Mouse (Mus musculus) ES-Bruce4 (cell line): ENCODE measurements at regions not wholly inside any gene's neighbourhood (a gene's known extent, or its start where the extent isn't known, plus 50 kb on each side); places are given as distances from the start of the nearest gene placed in this dataset.

Experiments
- EP300 ChIP-seq: IDR thresholded peaks from 2 replicates; pipeline ENCODE4 v1.6.1; 2011; ENCODE audit warnings: low read depth, low read length; ENCODE audit not compliant: insufficient read depth
- POLR2A ChIP-seq: IDR thresholded peaks from one replicate; pipeline ENCODE4 v1.8.1; 2011; ENCODE audit warnings: low read length; ENCODE audit not compliant: insufficient read depth

DNA sequence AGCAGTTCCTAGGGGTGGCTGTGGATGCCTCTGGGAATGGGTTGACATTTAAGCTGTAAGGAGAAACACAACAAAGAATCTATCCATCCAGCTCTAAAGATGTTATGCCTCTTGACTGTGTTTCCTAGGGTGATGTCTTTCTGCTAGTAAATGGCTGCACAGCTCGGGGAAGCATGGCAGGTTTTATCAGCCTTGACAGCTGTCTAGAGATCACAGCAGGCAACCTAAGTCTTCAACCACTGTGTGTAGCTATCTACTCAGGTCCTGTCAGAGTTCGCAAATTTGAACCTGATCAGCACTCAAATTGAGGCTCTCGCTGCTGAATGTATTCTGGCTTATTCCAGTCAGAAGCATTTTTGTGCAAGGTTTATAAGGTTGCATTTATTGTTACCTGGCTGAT, 486.9 kb upstream of the Flrt2 start:
- TF ChIP-seq POLR2A, result no peak
- no peak for TF ChIP-seq EP300
